Mouse (Mus musculus): ENCODE results near the gene Cep112. TPM values are rescaled to one million over a fixed set of nuclear protein-coding genes. Genes with fewer than 3 reads are reported as not detected.

Gene Cep112
- polyA plus RNA-seq, 1 experiment, result 17.0 TPM

GRCm38 (mm10) chr11:108586551-108587184, 161.7 kb downstream of the Cep112 start:
- Histone ChIP-seq H3K4me3 (ENCODE audit: low read depth, low read length) (no peak overlapping the region), H3K27me3 (ENCODE audit: control insufficient read depth, insufficient read depth, low read length, poor library complexity, severe bottlenecking) (no peaks in the 10 kb centered on the region), H3K9ac (ENCODE audit: low read depth, poor library complexity, severe bottlenecking) (no peak overlapping the region), H3K9me3 (replicated peaks; ENCODE audit: control insufficient read depth, insufficient read depth, low read length, poor library complexity, severe bottlenecking) (no peaks in the 10 kb centered on the region), H3K27ac (ENCODE audit: insufficient read depth, low read length) (no peak overlapping the region), H3K36me3 (ENCODE audit: control insufficient read depth, insufficient read depth, low read length, poor library complexity, severe bottlenecking) (no peaks in the 10 kb centered on the region), H3K4me1 (ENCODE audit: control insufficient read depth, insufficient read depth, low read length) (no peaks in the 10 kb centered on the region)
- TF ChIP-seq EP300 (IDR thresholded peaks at IDR 0.05; ENCODE audit: insufficient read depth, low read depth, low read length), result no peak
- no peak for TF ChIP-seq POLR2A (IDR thresholded peaks at IDR 0.05; ENCODE audit: insufficient read depth, low read length)
- no peak for TF ChIP-seq CTCF (IDR thresholded peaks at IDR 0.05; ENCODE audit: low read depth, low read length)

- Histone ChIP-seq H3K27ac (ENCODE audit: insufficient read depth, low read length) (no peak overlapping the region), H3K9me3 (replicated peaks; ENCODE audit: control insufficient read depth, insufficient read depth, low read length, poor library complexity, severe bottlenecking) (no peaks in the 10 kb centered on the region), H3K4me1 (ENCODE audit: control insufficient read depth, insufficient read depth, low read length) (no peaks in the 10 kb centered on the region), H3K27me3 (ENCODE audit: control insufficient read depth, insufficient read depth, low read length, poor library complexity, severe bottlenecking) (no peaks in the 10 kb centered on the region), H3K4me3 (ENCODE audit: low read depth, low read length) (no peak overlapping the region), H3K9ac (ENCODE audit: low read depth, poor library complexity, severe bottlenecking) (no peak overlapping the region), H3K36me3 (ENCODE audit: control insufficient read depth, insufficient read depth, low read length, poor library complexity, severe bottlenecking) (no peaks in the 10 kb centered on the region)
- TF ChIP-seq EP300 (IDR thresholded peaks at IDR 0.05; ENCODE audit: insufficient read depth, low read depth, low read length) (no peak), POLR2A (IDR thresholded peaks at IDR 0.05; ENCODE audit: insufficient read depth, low read length) (no peak), CTCF (IDR thresholded peaks at IDR 0.05; ENCODE audit: low read depth, low read length) (no peak)
These were observed 168.4 kb downstream of the Cep112 start for GRCm38 (mm10) chr11:108593207-108593958.

- no peak overlapping the region for H3K27ac ChIP-seq (ENCODE audit: insufficient read depth, low read length)
These were observed 169.1 kb downstream of the Cep112 start for GRCm38 (mm10) chr11:108593959-108594579.

DNA sequence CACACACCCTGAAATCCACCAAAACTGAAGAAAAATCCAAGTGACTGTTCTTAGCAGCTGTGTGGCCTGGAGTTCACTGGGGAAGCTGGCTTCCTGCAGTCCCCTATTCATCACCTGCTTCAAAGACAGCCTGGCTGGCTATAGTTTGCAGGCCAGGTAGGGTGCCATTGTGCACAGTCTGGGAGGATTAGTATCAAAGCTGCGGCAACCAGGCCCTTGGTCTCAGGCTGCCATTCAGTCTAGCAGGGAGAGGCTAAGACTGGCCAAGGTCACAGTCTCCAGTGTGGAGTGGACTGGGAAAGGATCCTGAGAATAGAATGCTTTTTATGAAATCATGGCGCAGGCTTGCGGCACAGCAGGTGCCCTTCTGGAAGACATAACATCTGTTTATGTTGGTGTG, 180.3 kb downstream of the Cep112 start:
- TF ChIP-seq POLR2A (IDR thresholded peaks at IDR 0.05; ENCODE audit: insufficient read depth, low read length) (no peak), EP300 (IDR thresholded peaks at IDR 0.05; ENCODE audit: insufficient read depth, low read depth, low read length) (no peak), CTCF (IDR thresholded peaks at IDR 0.05; ENCODE audit: low read depth, low read length) (no peak)
- no peak overlapping the region for H3K27ac ChIP-seq (ENCODE audit: insufficient read depth, low read length)
- no peaks in the 10 kb centered on the region for H3K27me3 ChIP-seq (ENCODE audit: control insufficient read depth, insufficient read depth, low read length, poor library complexity, severe bottlenecking)
- H3K4me3 ChIP-seq (ENCODE audit: low read depth, low read length), result no peak overlapping the region
- H3K9ac ChIP-seq (ENCODE audit: low read depth, poor library complexity, severe bottlenecking), result no peak overlapping the region
- no peaks in the 10 kb centered on the region for H3K9me3 ChIP-seq (replicated peaks; ENCODE audit: control insufficient read depth, insufficient read depth, low read length, poor library complexity, severe bottlenecking)
- H3K4me1 ChIP-seq (ENCODE audit: control insufficient read depth, insufficient read depth, low read length), result no peaks in the 10 kb centered on the region
- no peaks in the 10 kb centered on the region for H3K36me3 ChIP-seq (ENCODE audit: control insufficient read depth, insufficient read depth, low read length, poor library complexity, severe bottlenecking)

More at GRCm38 (mm10) chr11:108593959-108594579, 169.1 kb downstream of the Cep112 start:
- Histone ChIP-seq H3K9ac (ENCODE audit: low read depth, poor library complexity, severe bottlenecking) (no peak overlapping the region), H3K27me3 (ENCODE audit: control insufficient read depth, insufficient read depth, low read length, poor library complexity, severe bottlenecking) (no peaks in the 10 kb centered on the region), H3K4me1 (ENCODE audit: control insufficient read depth, insufficient read depth, low read length) (no peaks in the 10 kb centered on the region), H3K9me3 (replicated peaks; ENCODE audit: control insufficient read depth, insufficient read depth, low read length, poor library complexity, severe bottlenecking) (no peaks in the 10 kb centered on the region), H3K4me3 (ENCODE audit: low read depth, low read length) (no peak overlapping the region), H3K36me3 (ENCODE audit: control insufficient read depth, insufficient read depth, low read length, poor library complexity, severe bottlenecking) (no peaks in the 10 kb centered on the region)
- no peak for TF ChIP-seq POLR2A (IDR thresholded peaks at IDR 0.05; ENCODE audit: insufficient read depth, low read length)
- TF ChIP-seq EP300 (IDR thresholded peaks at IDR 0.05; ENCODE audit: insufficient read depth, low read depth, low read length), result no peak
- TF ChIP-seq CTCF (IDR thresholded peaks at IDR 0.05; ENCODE audit: low read depth, low read length), result no peak

DNA sequence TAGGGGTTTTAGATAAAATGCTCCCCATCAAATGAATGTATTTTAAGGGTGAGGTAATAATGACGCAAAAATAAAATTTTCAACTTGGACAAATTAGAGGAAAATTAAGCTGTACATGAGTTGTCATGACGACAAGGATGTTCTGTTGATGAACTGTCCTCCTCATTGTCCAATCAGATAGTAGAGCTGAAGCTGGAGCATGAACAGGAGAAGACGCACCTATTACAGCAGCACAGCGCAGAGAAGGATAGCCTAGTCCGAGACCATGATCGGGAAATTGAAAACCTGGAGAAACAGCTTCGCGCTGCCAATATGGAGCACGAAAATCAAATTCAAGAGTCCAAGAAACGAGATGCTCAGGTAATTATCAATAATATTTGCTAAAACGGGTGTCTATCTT, 181.0 kb downstream of the Cep112 start:
- H3K27ac ChIP-seq (ENCODE audit: insufficient read depth, low read length), result no peak overlapping the region
- H3K9me3 ChIP-seq (replicated peaks; ENCODE audit: control insufficient read depth, insufficient read depth, low read length, poor library complexity, severe bottlenecking), result no peaks in the 10 kb centered on the region
- no peak for TF ChIP-seq CTCF (IDR thresholded peaks at IDR 0.05; ENCODE audit: low read depth, low read length)
- TF ChIP-seq POLR2A (IDR thresholded peaks at IDR 0.05; ENCODE audit: insufficient read depth, low read length), result no peak
- no peak for TF ChIP-seq EP300 (IDR thresholded peaks at IDR 0.05; ENCODE audit: insufficient read depth, low read depth, low read length)
- no peak overlapping the region for H3K9ac ChIP-seq (ENCODE audit: low read depth, poor library complexity, severe bottlenecking)
- no peaks in the 10 kb centered on the region for H3K27me3 ChIP-seq (ENCODE audit: control insufficient read depth, insufficient read depth, low read length, poor library complexity, severe bottlenecking)
- no peak overlapping the region for H3K4me3 ChIP-seq (ENCODE audit: low read depth, low read length)
- H3K36me3 ChIP-seq (ENCODE audit: control insufficient read depth, insufficient read depth, low read length, poor library complexity, severe bottlenecking), result no peaks in the 10 kb centered on the region
- no peaks in the 10 kb centered on the region for H3K4me1 ChIP-seq (ENCODE audit: control insufficient read depth, insufficient read depth, low read length)

- H3K4me3 ChIP-seq (ENCODE audit: low read depth, low read length), result no peak overlapping the region
- H3K27me3 ChIP-seq (ENCODE audit: control insufficient read depth, insufficient read depth, low read length, poor library complexity, severe bottlenecking), result no peaks in the 10 kb centered on the region
- TF ChIP-seq CTCF (IDR thresholded peaks at IDR 0.05; ENCODE audit: low read depth, low read length) (no peak), POLR2A (IDR thresholded peaks at IDR 0.05; ENCODE audit: insufficient read depth, low read length) (no peak), EP300 (IDR thresholded peaks at IDR 0.05; ENCODE audit: insufficient read depth, low read depth, low read length) (no peak)
- H3K36me3 ChIP-seq (ENCODE audit: control insufficient read depth, insufficient read depth, low read length, poor library complexity, severe bottlenecking), result no peaks in the 10 kb centered on the region
- no peaks in the 10 kb centered on the region for H3K4me1 ChIP-seq (ENCODE audit: control insufficient read depth, insufficient read depth, low read length)
- H3K9me3 ChIP-seq (replicated peaks; ENCODE audit: control insufficient read depth, insufficient read depth, low read length, poor library complexity, severe bottlenecking), result no peaks in the 10 kb centered on the region
- no peak overlapping the region for H3K27ac ChIP-seq (ENCODE audit: insufficient read depth, low read length)
- no peak overlapping the region for H3K9ac ChIP-seq (ENCODE audit: low read depth, poor library complexity, severe bottlenecking)
These were observed 181.8 kb downstream of the Cep112 start for GRCm38 (mm10) chr11:108606836-108607235.

Measured in ES-Bruce4 (cell line).